Mouse (Mus musculus) liver, embryonic 11.5 days (tissue): ENCODE results near the gene Pak4. TPM values are rescaled to one million over a fixed set of nuclear protein-coding genes. Genes with fewer than 3 reads are reported as not detected.

Experiments
- ATAC-seq: fragments of 200-750 bp; cut with Nextera tagmentation; replicated peaks from 2 replicates; pipeline ENCODE4 v1.8.0; 2017; ENCODE audit warnings: moderate number of reproducible peaks, mild to moderate bottlenecking, moderate TSS enrichment, moderate library complexity; ENCODE audit not compliant: low FRiP score
- DNase-seq: peaks from one replicate; pipeline ENCODE4 v3.0.0-alpha.2; 2017; ENCODE audit warnings: low spot score
- H3K27ac ChIP-seq: fragments of 300-500 bp; sonication (generic); 2 replicates; pipeline ENCODE4 v1.5.1; 2014; ENCODE audit warnings: mild to moderate bottlenecking, low read depth, low read length, control low read depth
- H3K27me3 ChIP-seq: fragments of 300-500 bp; sonication (generic); replicated peaks from 2 replicates; pipeline ENCODE4 v1.6.1; 2014; ENCODE audit warnings: low read length, mixed read lengths; ENCODE audit not compliant: control insufficient read depth, insufficient read depth
- H3K36me3 ChIP-seq: fragments of 300-500 bp; sonication (generic); 2 replicates; pipeline ENCODE4 v1.6.1; 2014; ENCODE audit warnings: mild to moderate bottlenecking, low read length, moderate library complexity, mixed read lengths; ENCODE audit not compliant: control insufficient read depth, insufficient read depth
- H3K4me1 ChIP-seq: fragments of 300-500 bp; sonication (generic); replicated peaks from 2 replicates; pipeline ENCODE4 v1.6.1; 2014; ENCODE audit warnings: low read length, mixed read lengths; ENCODE audit not compliant: control insufficient read depth, insufficient read depth
- H3K4me2 ChIP-seq: fragments of 300-500 bp; sonication (generic); 2 replicates; pipeline ENCODE4 v1.6.1; 2014; ENCODE audit warnings: mild to moderate bottlenecking, control low read depth, moderate library complexity
- H3K4me3 ChIP-seq: fragments of 300-500 bp; sonication (generic); 2 replicates; pipeline ENCODE4 v1.5.1; 2014; ENCODE audit warnings: low read depth, low read length, control low read depth
- H3K9ac ChIP-seq: fragments of 300-500 bp; sonication (generic); 2 replicates; pipeline ENCODE4 v1.6.1; 2014; ENCODE audit warnings: low read depth, low read length, control low read depth
- H3K9me3 ChIP-seq: fragments of 300-500 bp; sonication (generic); 2 replicates; pipeline ENCODE4 v1.6.1; 2016; ENCODE audit warnings: low read length, inconsistent platforms, mixed read lengths; ENCODE audit not compliant: control insufficient read depth
- WGBS: fragments of 180-500 bp; shearing (Covaris S2); extraction: QIAGEN DNeasy Blood & Tissue Kit; methylation state at CpG from one replicate; pipeline ENCODE4 v1.1.7; 2014; 5-methylcytosine and 5-hydroxymethylcytosine counted together
- polyA plus RNA-seq: library from polyadenylated mRNA; unstranded; fragments of >200 nt; fragmentation: Nextera tagmentation; extraction: Ambion mirVana; gene quantifications from 2 replicates; pipeline ENCODE4 v1.2.1, GENCODE M21; 2014

Gene Pak4
- polyA plus RNA-seq, 1 experiment from 2014 or later, result 34.0 TPM

DNA sequence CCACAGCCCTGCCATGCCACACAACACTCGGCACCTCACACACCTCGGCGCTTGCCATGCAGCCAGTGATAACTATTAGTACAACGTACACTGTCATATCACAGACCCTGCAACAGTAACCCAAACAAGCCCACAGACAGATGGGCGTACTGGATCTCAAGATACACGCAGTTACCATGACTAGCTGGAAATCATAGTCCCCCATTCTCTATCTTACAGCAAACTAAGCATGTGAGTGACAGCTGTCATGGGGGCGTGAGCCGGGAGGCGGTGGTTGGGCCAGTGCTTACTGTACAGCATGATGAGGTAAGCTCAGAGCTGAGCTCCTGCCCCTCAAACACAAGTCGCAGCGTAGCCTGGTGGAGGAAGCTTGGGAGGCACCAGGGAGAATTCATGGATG lies 22.4 kb downstream of the Pak4 start:
- DNase-seq (no peak), ATAC-seq (peak; percentile 51)
- 0 out of 2 replicates have a peak overlapping the region, but pooled peaks have one; percentile 4 for H3K4me3 ChIP-seq
- peaks cover 86% of the 10 kb centered on the region for H3K4me1 ChIP-seq
- H3K9ac ChIP-seq, result no peak overlapping the region
- no peaks in the 10 kb centered on the region for H3K27me3 ChIP-seq
- no peaks in the 10 kb centered on the region for H3K36me3 ChIP-seq
- H3K27ac ChIP-seq, result no peak overlapping the region
- H3K4me2 ChIP-seq, result no peak overlapping the region; the same call in 1 of the 2 replicates
- WGBS, result 76% methylated on average over 11 of the region's 11 CpGs
- no peaks in the 10 kb centered on the region for H3K9me3 ChIP-seq

GRCm38 (mm10) chr7:28573236-28573635 lies 24.7 kb downstream of the Pak4 start:
- Histone ChIP-seq H3K27me3 (no peaks in the 10 kb centered on the region), H3K9ac (no peak overlapping the region), H3K4me1 (peaks cover 67% of the 10 kb centered on the region), H3K9me3 (no peaks in the 10 kb centered on the region), H3K4me3 (no peak overlapping the region), H3K4me2 (no peak overlapping the region), H3K27ac (no peak overlapping the region), H3K36me3 (no peaks in the 10 kb centered on the region)
- DNase-seq (no peak), ATAC-seq (no peak)
- 88% methylated on average over 3 of the region's 3 CpGs for WGBS

DNA sequence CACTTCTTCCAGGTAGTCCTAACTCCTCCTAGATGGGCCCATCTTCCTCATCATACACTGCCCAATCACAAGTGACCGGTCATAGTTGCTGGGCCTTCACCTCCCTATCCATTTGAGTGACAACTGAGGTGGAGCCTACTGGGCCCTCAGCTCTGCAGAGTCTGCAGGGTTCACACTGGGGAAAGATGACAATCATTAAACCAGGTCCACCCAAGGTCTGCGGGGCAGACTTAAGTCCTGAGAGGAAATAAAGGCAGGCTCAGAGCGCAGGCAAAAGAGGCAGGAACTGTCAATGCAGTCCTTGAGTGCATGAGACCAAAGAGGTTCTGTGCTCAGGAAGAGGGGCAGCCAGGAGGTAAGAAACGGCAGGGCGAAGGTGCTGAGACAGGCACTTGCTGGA lies 25.3 kb downstream of the Pak4 start:
- WGBS, result 73% methylated on average over 5 of the region's 5 CpGs

GRCm38 (mm10) chr7:28570982-28571682 lies 26.9 kb downstream of the Pak4 start:
- H3K27me3 ChIP-seq, result no peaks in the 10 kb centered on the region
- ATAC-seq (no peak), DNase-seq (no peak)
- H3K36me3 ChIP-seq, result peaks cover 15% of the 10 kb centered on the region; the same call in 1 of the 2 replicates
- no peak overlapping the region for H3K4me2 ChIP-seq
- no peak overlapping the region for H3K27ac ChIP-seq
- no peaks in the 10 kb centered on the region for H3K9me3 ChIP-seq
- peaks cover 46% of the 10 kb centered on the region for H3K4me1 ChIP-seq
- no peak overlapping the region; the same call in 1 of the 2 replicates for H3K9ac ChIP-seq
- 53% methylated on average over 5 of the region's 5 CpGs for WGBS
- H3K4me3 ChIP-seq, result no peak overlapping the region

More for the DNA sequence above, 25.3 kb downstream of the Pak4 start:
- H3K4me2 ChIP-seq, result no peak overlapping the region
- H3K27me3 ChIP-seq, result no peaks in the 10 kb centered on the region
- ATAC-seq (no peak), DNase-seq (no peak)
- H3K4me1 ChIP-seq, result peaks cover 61% of the 10 kb centered on the region
- H3K27ac ChIP-seq, result no peak overlapping the region
- no peak overlapping the region for H3K4me3 ChIP-seq
- H3K36me3 ChIP-seq, result peaks cover 3% of the 10 kb centered on the region; the same call in 1 of the 2 replicates
- H3K9me3 ChIP-seq, result no peaks in the 10 kb centered on the region
- no peak overlapping the region for H3K9ac ChIP-seq

DNA sequence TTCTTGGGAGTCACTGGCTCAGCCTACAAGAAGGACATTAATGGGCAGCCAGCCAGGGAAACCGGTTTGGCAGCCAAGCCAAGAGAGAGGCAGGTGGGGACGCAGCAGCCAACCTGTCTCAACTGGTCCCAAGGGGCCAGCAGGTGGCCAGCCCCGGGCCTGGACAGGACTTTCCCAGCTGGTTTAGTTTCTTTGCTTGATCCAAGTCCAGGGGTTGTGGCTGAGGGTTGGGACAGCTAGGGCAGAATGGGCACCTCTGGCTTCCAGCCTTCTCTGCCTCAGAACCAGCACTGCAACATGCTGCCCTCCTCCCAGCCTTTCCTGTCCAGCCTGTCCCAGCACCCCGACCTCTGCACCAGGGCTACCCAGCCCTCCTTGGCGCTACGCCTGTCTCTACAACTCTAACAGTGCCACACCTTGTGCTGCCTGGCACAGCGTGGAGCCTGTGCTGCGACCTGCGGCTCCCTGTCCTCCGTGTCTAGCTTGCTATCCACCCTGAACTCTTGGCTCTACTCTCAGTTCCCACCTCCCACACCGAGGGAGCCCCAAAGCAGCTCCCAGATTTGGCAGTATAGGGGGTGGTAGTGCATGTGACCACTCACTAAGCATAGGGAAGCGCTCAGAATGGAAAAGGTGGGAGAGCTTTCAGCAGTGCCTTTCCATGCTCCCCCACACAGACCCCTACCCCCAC lies 27.5 kb downstream of the Pak4 start:
- no peaks in the 10 kb centered on the region for H3K9me3 ChIP-seq
- H3K27ac ChIP-seq, result no peak overlapping the region; the same call in 1 of the 2 replicates
- 79% methylated on average over 12 of the region's 12 CpGs for WGBS
- H3K4me2 ChIP-seq, result no peak overlapping the region
- H3K36me3 ChIP-seq, result peaks cover 16% of the 10 kb centered on the region; the same call in 1 of the 2 replicates
- ATAC-seq (no peak), DNase-seq (no peak)
- no peak overlapping the region for H3K9ac ChIP-seq
- H3K4me1 ChIP-seq, result peaks cover 39% of the 10 kb centered on the region
- H3K4me3 ChIP-seq, result no peak overlapping the region
- H3K27me3 ChIP-seq, result no peaks in the 10 kb centered on the region

- Histone ChIP-seq H3K9me3 (no peaks in the 10 kb centered on the region), H3K9ac (no peak overlapping the region), H3K36me3 (peaks cover 33% of the 10 kb centered on the region), H3K27me3 (no peaks in the 10 kb centered on the region), H3K27ac (no peak overlapping the region), H3K4me2 (no peak overlapping the region), H3K4me3 (no peak overlapping the region), H3K4me1 (peaks cover 17% of the 10 kb centered on the region)
- DNase-seq, result no peak
- ATAC-seq, result no peak
Observed at GRCm38 (mm10) chr7:28568253-28568652, 29.7 kb downstream of the Pak4 start.

DNA sequence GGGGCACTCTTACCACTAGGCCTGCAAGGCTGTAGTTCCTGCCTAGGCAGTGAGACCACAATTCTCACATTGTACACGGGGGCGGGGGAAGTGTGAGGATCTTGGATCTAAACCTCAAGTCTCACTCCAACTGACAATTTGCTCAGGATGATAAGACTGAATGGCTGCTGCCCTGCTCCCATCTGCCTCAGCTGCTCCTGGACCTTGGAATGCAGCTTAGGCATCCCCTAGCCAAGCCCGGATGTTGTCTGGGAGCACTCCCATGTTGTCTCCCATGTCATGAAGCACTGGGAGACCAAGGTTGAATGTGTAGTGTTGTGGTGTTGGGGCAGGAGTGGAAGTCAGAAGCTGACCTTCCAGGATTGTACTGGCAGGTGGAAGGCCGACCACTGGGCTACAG lies 30.4 kb downstream of the Pak4 start:
- Histone ChIP-seq H3K27me3 (no peaks in the 10 kb centered on the region), H3K9me3 (no peaks in the 10 kb centered on the region), H3K9ac (no peak overlapping the region), H3K36me3 (peaks cover 41% of the 10 kb centered on the region), H3K4me3 (no peak overlapping the region), H3K27ac (no peak overlapping the region), H3K4me1 (peaks cover 12% of the 10 kb centered on the region), H3K4me2 (no peak overlapping the region)
- WGBS, result 69% methylated on average over 4 of the region's 4 CpGs
- ATAC-seq (no peak), DNase-seq (no peak)

DNA sequence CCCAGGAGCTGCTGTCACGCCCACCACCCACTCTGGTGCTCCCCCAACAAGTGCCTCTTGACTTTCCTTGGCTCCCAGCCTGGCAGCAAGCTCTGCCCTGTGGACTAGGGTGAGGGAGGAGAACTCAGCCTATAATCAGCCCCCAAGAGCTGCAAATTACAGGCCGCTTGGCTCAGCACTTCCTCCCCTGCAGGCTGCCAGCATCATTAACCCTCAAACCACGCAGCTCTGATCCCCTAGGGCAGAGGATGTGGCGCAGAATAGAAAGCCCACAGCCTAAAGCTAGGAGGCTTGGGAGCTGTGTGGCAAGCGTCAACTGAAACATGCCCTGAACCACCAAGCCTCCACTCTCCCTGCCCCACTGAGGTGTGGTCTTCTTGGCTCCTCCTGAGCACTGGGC lies 32.6 kb downstream of the Pak4 start:
- peaks cover 51% of the 10 kb centered on the region for H3K36me3 ChIP-seq
- H3K9ac ChIP-seq, result no peak overlapping the region

DNA sequence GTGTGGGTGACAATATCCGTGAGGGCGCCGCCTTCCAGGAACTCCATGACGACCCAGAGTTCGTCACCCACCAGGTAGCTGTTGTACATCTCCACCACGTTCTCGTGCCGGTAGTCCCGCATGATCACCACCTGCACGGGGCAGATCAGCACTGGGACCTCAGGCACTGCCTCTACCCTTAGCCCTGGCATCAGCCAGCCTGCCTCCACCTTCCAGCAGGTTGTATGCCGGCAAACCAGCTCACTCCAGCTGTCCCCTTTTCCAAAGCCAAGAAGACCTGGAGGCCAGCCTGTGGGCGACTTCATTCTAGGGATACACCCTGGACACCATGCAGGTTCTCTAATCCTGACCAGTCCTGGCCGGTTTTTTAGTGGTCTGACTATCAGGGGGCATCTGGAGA lies 35.0 kb downstream of the Pak4 start:
- H3K27me3 ChIP-seq, result no peaks in the 10 kb centered on the region
- H3K36me3 ChIP-seq, result peaks cover 57% of the 10 kb centered on the region
- no peak overlapping the region for H3K27ac ChIP-seq
- H3K4me2 ChIP-seq, result no peak overlapping the region
- DNase-seq (no peak), ATAC-seq (no peak)
- H3K4me1 ChIP-seq, result peaks cover 2% of the 10 kb centered on the region
- H3K9me3 ChIP-seq, result no peaks in the 10 kb centered on the region
- H3K4me3 ChIP-seq, result no peak overlapping the region
- 93% methylated on average over 13 of the region's 13 CpGs for WGBS
- no peak overlapping the region for H3K9ac ChIP-seq

More for the DNA sequence above, 32.6 kb downstream of the Pak4 start:
- 77% methylated on average over 5 of the region's 5 CpGs for WGBS
- no peaks in the 10 kb centered on the region for H3K9me3 ChIP-seq
- H3K4me1 ChIP-seq, result no peaks in the 10 kb centered on the region; the same call in 1 of the 2 replicates
- ATAC-seq, result no peak
- no peak for DNase-seq
- no peak overlapping the region for H3K4me3 ChIP-seq
- H3K4me2 ChIP-seq, result no peak overlapping the region
- no peaks in the 10 kb centered on the region for H3K27me3 ChIP-seq
- no peak overlapping the region for H3K27ac ChIP-seq
